Mouse (Mus musculus): ENCODE measurements around the gene Cacna1d. TPM values are rescaled to one million over a fixed set of nuclear protein-coding genes. Genes with fewer than 3 reads are reported as not detected.
A peak's percentile ranks its signal among the peaks of the same experiment; 100 is the strongest.

Gene Cacna1d
- polyA plus RNA-seq, 1 experiment from 2014 or later = 0.12 TPM

GRCm38 (mm10) chr14:29997345-29997744, 493.9 kb downstream of the Cacna1d start:
- H3K27ac ChIP-seq (ENCODE audit: low read length) = peak overlapping the region; percentile 75
- no peaks in the 10 kb centered on the region for H3K27me3 ChIP-seq (ENCODE audit: control insufficient read depth, insufficient read depth, low read depth, low read length)
- no peak overlapping the region for H3K4me3 ChIP-seq (ENCODE audit: low read depth, low read length)
- H3K9ac ChIP-seq (ENCODE audit: low read depth, low read length) = no peak overlapping the region
- no peak for ATAC-seq (ENCODE audit: low read depth)
- H3K9me3 ChIP-seq (replicated peaks; ENCODE audit: control insufficient read depth, low read length) = no peaks in the 10 kb centered on the region
- H3K4me2 ChIP-seq (ENCODE audit: low read depth, low read length) = no peak overlapping the region
- H3K36me3 ChIP-seq (ENCODE audit: control insufficient read depth, insufficient read depth) = peaks cover 16% of the 10 kb centered on the region
- H3K4me1 ChIP-seq (ENCODE audit: control insufficient read depth, low read depth, low read length) = peaks cover 19% of the 10 kb centered on the region

GRCm38 (mm10) chr14:29996000-29996751, 495.1 kb downstream of the Cacna1d start:
- no peak overlapping the region for H3K4me2 ChIP-seq (ENCODE audit: low read depth, low read length)
- no peaks in the 10 kb centered on the region for H3K9me3 ChIP-seq (replicated peaks; ENCODE audit: control insufficient read depth, low read length)
- ATAC-seq (ENCODE audit: low read depth) = peak; percentile 92
- peaks cover 19% of the 10 kb centered on the region for H3K4me1 ChIP-seq (ENCODE audit: control insufficient read depth, low read depth, low read length)
- WGBS (ENCODE audit: insufficient replicate concordance) = 60% methylated on average over 11 of the region's 11 CpGs
- H3K36me3 ChIP-seq (ENCODE audit: control insufficient read depth, insufficient read depth) = peaks cover 16% of the 10 kb centered on the region
- no peaks in the 10 kb centered on the region for H3K27me3 ChIP-seq (ENCODE audit: control insufficient read depth, insufficient read depth, low read depth, low read length)
- H3K9ac ChIP-seq (ENCODE audit: low read depth, low read length) = no peak overlapping the region
- no peak overlapping the region for H3K4me3 ChIP-seq (ENCODE audit: low read depth, low read length)
- H3K27ac ChIP-seq (ENCODE audit: low read length) = peak overlapping the region; percentile 82

GRCm38 (mm10) chr14:29994976-29995375, 496.3 kb downstream of the Cacna1d start:
- Histone ChIP-seq H3K4me1 (ENCODE audit: control insufficient read depth, low read depth, low read length) (peaks cover 19% of the 10 kb centered on the region), H3K9ac (ENCODE audit: low read depth, low read length) (no peak overlapping the region), H3K4me3 (ENCODE audit: low read depth, low read length) (no peak overlapping the region), H3K27ac (ENCODE audit: low read length) (peak overlapping the region; percentile 82), H3K9me3 (replicated peaks; ENCODE audit: control insufficient read depth, low read length) (no peaks in the 10 kb centered on the region), H3K4me2 (ENCODE audit: low read depth, low read length) (no peak overlapping the region), H3K27me3 (ENCODE audit: control insufficient read depth, insufficient read depth, low read depth, low read length) (no peaks in the 10 kb centered on the region), H3K36me3 (ENCODE audit: control insufficient read depth, insufficient read depth) (peaks cover 22% of the 10 kb centered on the region)
- 82% methylated on average over 4 of the region's 4 CpGs for WGBS (ENCODE audit: insufficient replicate concordance)
- no peak for ATAC-seq (ENCODE audit: low read depth)

Other genes with a start within 250 kb of the Cacna1d start
- 7.3 and 7.4 TPM in 2 replicates for gene Dcp1a, start 11.9 kb downstream of the Cacna1d start, polyA plus RNA-seq (2015; fragmentation: Nextera tagmentation; extraction: Ambion mirVana)
- gene Tkt, start 56.9 kb upstream of the Cacna1d start, polyA plus RNA-seq (2015; fragmentation: Nextera tagmentation; extraction: Ambion mirVana) = 175 and 178 TPM in 2 replicates
- 16.3 and 16.4 TPM in 2 replicates for gene Prkcd, start 134.8 kb upstream of the Cacna1d start, polyA plus RNA-seq (2015; fragmentation: Nextera tagmentation; extraction: Ambion mirVana)
- 3.9 and 4.1 TPM in 2 replicates for gene Rft1, start 162.9 kb upstream of the Cacna1d start, polyA plus RNA-seq (2015; fragmentation: Nextera tagmentation; extraction: Ambion mirVana)
- gene Sfmbt1, start 223.4 kb upstream of the Cacna1d start, polyA plus RNA-seq (2015; fragmentation: Nextera tagmentation; extraction: Ambion mirVana) = 11.0 and 12.0 TPM in 2 replicates